Mouse (Mus musculus): ENCODE data around the gene Chdh. TPM values are rescaled to one million over a fixed set of nuclear protein-coding genes. Genes with fewer than 3 reads are reported as not detected.

Chdh gene
- polyA plus RNA-seq (2015; fragmentation: Nextera tagmentation; extraction: Ambion mirVana), result 1.9 TPM in 2 replicates

- H3K4me2 ChIP-seq (ENCODE audit: low read depth, low read length), result peak within 1 kb of the TSS; percentile 82
- H3K27me3 ChIP-seq (ENCODE audit: control insufficient read depth, insufficient read depth, low read depth, low read length), result no peaks in the 10 kb centered on the region; the same call in 1 of the 2 replicates
- H3K4me1 ChIP-seq (replicated peaks; ENCODE audit: control insufficient read depth, insufficient read depth, low read length), result peaks cover 11% of the 10 kb centered on the region
- H3K4me3 ChIP-seq (ENCODE audit: low read length), result peak within 1 kb of the TSS; percentile 50
- H3K27ac ChIP-seq (ENCODE audit: low read length), result no peak within 1 kb of the TSS; the same call in 1 of the 2 replicates
- ATAC-seq (ENCODE audit: low read depth), result peak; percentile 83
- no peaks in the 10 kb centered on the region for H3K36me3 ChIP-seq (ENCODE audit: control insufficient read depth, insufficient read depth, low read length)
- no peaks in the 10 kb centered on the region for H3K9me3 ChIP-seq (ENCODE audit: control insufficient read depth, low read length)
- peak within 1 kb of the TSS; percentile 47 for H3K9ac ChIP-seq (ENCODE audit: low read length)
- 8% methylated on average over 43 of the region's 54 CpGs for WGBS
These were observed at the start of gene Chdh, which contains the start of gene Il17rb for GRCm38 (mm10) chr14:30008733-30009575. TSS of gene Chdh (plus strand) at chr14:30009023. TSS of gene Il17rb (minus strand) at chr14:30008896.

GRCm38 (mm10) chr14:29967611-29968010 is 41.2 kb upstream of the Chdh start:
- Histone ChIP-seq H3K9ac (ENCODE audit: low read length) (peak overlapping the region; percentile 70), H3K4me3 (ENCODE audit: low read length) (peak overlapping the region; percentile 90), H3K27ac (ENCODE audit: low read length) (peak overlapping the region; percentile 64), H3K4me2 (ENCODE audit: low read depth, low read length) (peak overlapping the region; percentile 65), H3K4me1 (replicated peaks; ENCODE audit: control insufficient read depth, insufficient read depth, low read length) (peaks cover 14% of the 10 kb centered on the region), H3K27me3 (ENCODE audit: control insufficient read depth, insufficient read depth, low read depth, low read length) (no peaks in the 10 kb centered on the region), H3K36me3 (ENCODE audit: control insufficient read depth, insufficient read depth, low read length) (peaks cover 14% of the 10 kb centered on the region), H3K9me3 (ENCODE audit: control insufficient read depth, low read length) (no peaks in the 10 kb centered on the region)
- no peak for ATAC-seq (ENCODE audit: low read depth)
- WGBS, result 62% methylated on average over 7 of the region's 7 CpGs

- WGBS, result under 1% methylated on average over 49 of the region's 49 CpGs
- Histone ChIP-seq H3K27ac (ENCODE audit: low read length) (peak within 1 kb of the TSS; percentile 77), H3K9ac (ENCODE audit: low read length) (peak within 1 kb of the TSS; percentile 93), H3K4me2 (ENCODE audit: low read depth, low read length) (peak within 1 kb of the TSS; percentile 83), H3K4me1 (replicated peaks; ENCODE audit: control insufficient read depth, insufficient read depth, low read length) (peaks cover 14% of the 10 kb centered on the region), H3K4me3 (ENCODE audit: low read length) (peak within 1 kb of the TSS; percentile 90), H3K27me3 (ENCODE audit: control insufficient read depth, insufficient read depth, low read depth, low read length) (no peaks in the 10 kb centered on the region), H3K36me3 (ENCODE audit: control insufficient read depth, insufficient read depth, low read length) (peaks cover 19% of the 10 kb centered on the region), H3K9me3 (ENCODE audit: control insufficient read depth, low read length) (no peaks in the 10 kb centered on the region)
- peak; percentile 100 for ATAC-seq (ENCODE audit: low read depth)
These were observed 40.6 kb upstream of the Chdh start, which contains the start of gene Selenok for GRCm38 (mm10) chr14:29968075-29968821. TSS of gene Selenok (plus strand) at chr14:29968308.

- Histone ChIP-seq H3K4me3 (ENCODE audit: low read length) (no peak overlapping the region), H3K36me3 (ENCODE audit: control insufficient read depth, insufficient read depth, low read length) (peaks cover 28% of the 10 kb centered on the region), H3K9ac (ENCODE audit: low read length) (no peak overlapping the region), H3K27me3 (ENCODE audit: control insufficient read depth, insufficient read depth, low read depth, low read length) (no peaks in the 10 kb centered on the region), H3K9me3 (ENCODE audit: control insufficient read depth, low read length) (no peaks in the 10 kb centered on the region), H3K27ac (ENCODE audit: low read length) (no peak overlapping the region), H3K4me1 (replicated peaks; ENCODE audit: control insufficient read depth, insufficient read depth, low read length) (peaks cover 14% of the 10 kb centered on the region), H3K4me2 (ENCODE audit: low read depth, low read length) (no peak overlapping the region)
- ATAC-seq (ENCODE audit: low read depth), result no peak
- 92% methylated on average over 7 of the region's 7 CpGs for WGBS
These were observed 37.4 kb upstream of the Chdh start for GRCm38 (mm10) chr14:29971446-29971845.

GRCm38 (mm10) chr14:29971993-29972392 is 36.8 kb upstream of the Chdh start:
- no peak overlapping the region for H3K9ac ChIP-seq (ENCODE audit: low read length)
- H3K36me3 ChIP-seq (ENCODE audit: control insufficient read depth, insufficient read depth, low read length), result peaks cover 28% of the 10 kb centered on the region
- no peak overlapping the region for H3K27ac ChIP-seq (ENCODE audit: low read length)

GRCm38 (mm10) chr14:29976927-29977326 is 31.9 kb upstream of the Chdh start:
- H3K4me3 ChIP-seq (ENCODE audit: low read length), result no peak overlapping the region
- no peak overlapping the region for H3K9ac ChIP-seq (ENCODE audit: low read length)
- peaks cover 9% of the 10 kb centered on the region for H3K4me1 ChIP-seq (replicated peaks; ENCODE audit: control insufficient read depth, insufficient read depth, low read length)
- H3K27ac ChIP-seq (ENCODE audit: low read length), result no peak overlapping the region
- no peak overlapping the region for H3K4me2 ChIP-seq (ENCODE audit: low read depth, low read length)
- no peaks in the 10 kb centered on the region for H3K27me3 ChIP-seq (ENCODE audit: control insufficient read depth, insufficient read depth, low read depth, low read length)
- ATAC-seq (ENCODE audit: low read depth), result no peak
- H3K36me3 ChIP-seq (ENCODE audit: control insufficient read depth, insufficient read depth, low read length), result peaks cover 37% of the 10 kb centered on the region
- WGBS, result 91% methylated on average over 6 of the region's 6 CpGs
- peaks cover 4% of the 10 kb centered on the region for H3K9me3 ChIP-seq (ENCODE audit: control insufficient read depth, low read length)

More at GRCm38 (mm10) chr14:29971993-29972392, 36.8 kb upstream of the Chdh start:
- Histone ChIP-seq H3K27me3 (ENCODE audit: control insufficient read depth, insufficient read depth, low read depth, low read length) (no peaks in the 10 kb centered on the region), H3K4me1 (replicated peaks; ENCODE audit: control insufficient read depth, insufficient read depth, low read length) (peaks cover 14% of the 10 kb centered on the region), H3K4me3 (ENCODE audit: low read length) (no peak overlapping the region), H3K9me3 (ENCODE audit: control insufficient read depth, low read length) (no peaks in the 10 kb centered on the region), H3K4me2 (ENCODE audit: low read depth, low read length) (no peak overlapping the region)
- 73% methylated on average over 5 of the region's 5 CpGs for WGBS
- ATAC-seq (ENCODE audit: low read depth), result no peak

GRCm38 (mm10) chr14:29978254-29979204 is 30.3 kb upstream of the Chdh start, which contains the start of gene Actr8:
TSS of gene Actr8 (plus strand) at chr14:29978337.
- H3K4me2 ChIP-seq (ENCODE audit: low read depth, low read length), result peak within 1 kb of the TSS; percentile 87
- peaks cover 41% of the 10 kb centered on the region for H3K36me3 ChIP-seq (ENCODE audit: control insufficient read depth, insufficient read depth, low read length)
- peak within 1 kb of the TSS; percentile 87 for H3K27ac ChIP-seq (ENCODE audit: low read length)
- H3K4me1 ChIP-seq (replicated peaks; ENCODE audit: control insufficient read depth, insufficient read depth, low read length), result peaks cover 9% of the 10 kb centered on the region
- peak within 1 kb of the TSS; percentile 86 for H3K9ac ChIP-seq (ENCODE audit: low read length)
- H3K27me3 ChIP-seq (ENCODE audit: control insufficient read depth, insufficient read depth, low read depth, low read length), result no peaks in the 10 kb centered on the region
- H3K4me3 ChIP-seq (ENCODE audit: low read length), result peak within 1 kb of the TSS; percentile 72
- ATAC-seq (ENCODE audit: low read depth), result peak; percentile 99
- peaks cover 4% of the 10 kb centered on the region for H3K9me3 ChIP-seq (ENCODE audit: control insufficient read depth, low read length)
- under 1% methylated on average over 38 of the region's 44 CpGs for WGBS

GRCm38 (mm10) chr14:29980447-29981205 is 28.2 kb upstream of the Chdh start:
- H3K4me1 ChIP-seq (replicated peaks; ENCODE audit: control insufficient read depth, insufficient read depth, low read length), result peaks cover 9% of the 10 kb centered on the region
- H3K27me3 ChIP-seq (ENCODE audit: control insufficient read depth, insufficient read depth, low read depth, low read length), result no peaks in the 10 kb centered on the region
- peaks cover 4% of the 10 kb centered on the region for H3K9me3 ChIP-seq (ENCODE audit: control insufficient read depth, low read length)
- no peak for ATAC-seq (ENCODE audit: low read depth)
- no peak overlapping the region for H3K4me3 ChIP-seq (ENCODE audit: low read length)
- peaks cover 53% of the 10 kb centered on the region for H3K36me3 ChIP-seq (ENCODE audit: control insufficient read depth, insufficient read depth, low read length)
- 96% methylated on average over 10 of the region's 10 CpGs for WGBS
- no peak overlapping the region for H3K27ac ChIP-seq (ENCODE audit: low read length)
- H3K9ac ChIP-seq (ENCODE audit: low read length), result no peak overlapping the region
- H3K4me2 ChIP-seq (ENCODE audit: low read depth, low read length), result no peak overlapping the region

Measured in lung, embryonic 16.5 days (tissue).